Mouse (Mus musculus) right cerebral cortex, postnatal 10 days (tissue): ENCODE results near the gene Actc1.

Experiments used
- DNase-seq, 2 experiments: peaks; one replicate each; pipeline ENCODE4 v3.0.0; 2021; ENCODE audit warnings: low spot score in 2 of 2

Actc1 gene

DNA sequence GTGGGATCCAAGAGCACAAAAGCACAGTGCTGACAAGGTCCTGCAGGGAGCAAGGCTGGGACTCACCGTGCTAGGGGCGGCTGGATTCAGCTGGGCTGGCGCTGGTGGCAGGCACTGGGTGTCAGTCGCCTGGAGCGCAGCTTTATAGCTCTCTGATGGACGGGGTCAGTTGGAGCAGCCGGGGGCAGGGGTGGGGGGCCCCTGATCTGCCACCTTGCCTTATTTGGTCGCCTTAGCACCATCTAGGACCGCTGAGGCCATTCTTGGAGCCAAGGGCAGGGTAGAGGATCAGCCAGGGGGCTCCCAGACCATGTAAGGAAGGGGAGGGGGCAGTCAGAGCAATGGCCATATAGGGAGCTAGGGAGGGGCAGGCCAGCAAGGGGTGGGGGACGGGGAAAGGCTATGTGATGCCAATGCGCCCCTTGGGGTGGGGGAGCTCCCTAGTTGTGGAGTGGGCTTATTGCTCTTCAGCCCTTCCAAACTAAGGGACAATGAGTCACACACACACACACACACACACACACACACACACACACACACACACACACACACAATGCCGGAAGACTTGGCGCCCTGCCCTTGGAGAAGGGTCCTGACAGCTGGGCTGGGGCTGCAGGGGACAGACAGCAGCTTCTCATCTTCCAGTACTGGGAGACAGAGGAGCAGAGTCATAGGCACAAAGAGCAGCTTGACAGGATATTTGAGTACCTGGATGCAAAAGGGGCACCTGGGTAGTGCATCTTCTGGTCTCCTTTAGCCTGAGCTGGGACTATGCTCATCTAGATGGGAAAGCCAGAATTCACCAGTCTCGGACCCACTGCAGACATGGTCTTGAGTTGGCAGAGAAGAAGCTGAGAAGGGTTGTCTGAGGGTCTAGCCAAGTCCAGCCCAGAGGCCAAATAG lies at the start of gene Actc1:
TSS of gene Actc1 (minus strand) at position 853 of the 903 bp plus-strand sequence.
- no peak for DNase-seq

DNA sequence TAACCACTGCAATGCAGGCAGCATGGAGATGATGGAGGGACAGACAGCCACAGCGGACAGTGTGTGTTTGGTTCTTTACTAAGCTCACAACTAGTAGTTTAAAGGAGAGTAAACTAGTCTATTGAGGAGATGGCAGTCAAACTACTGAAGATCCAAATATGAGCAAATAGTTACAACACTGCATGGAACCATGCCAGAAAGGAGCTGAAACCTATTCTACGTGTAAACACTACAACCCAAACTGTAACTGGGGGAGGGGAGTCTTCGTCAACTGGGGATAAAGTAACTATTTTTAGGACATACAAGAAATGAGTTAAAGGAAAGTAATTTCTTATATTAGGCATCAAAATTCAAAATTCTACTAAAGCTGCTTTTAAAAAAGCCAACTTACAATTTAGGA lies 49.1 kb upstream of the Actc1 start:
- DNase-seq, result no peak

DNA sequence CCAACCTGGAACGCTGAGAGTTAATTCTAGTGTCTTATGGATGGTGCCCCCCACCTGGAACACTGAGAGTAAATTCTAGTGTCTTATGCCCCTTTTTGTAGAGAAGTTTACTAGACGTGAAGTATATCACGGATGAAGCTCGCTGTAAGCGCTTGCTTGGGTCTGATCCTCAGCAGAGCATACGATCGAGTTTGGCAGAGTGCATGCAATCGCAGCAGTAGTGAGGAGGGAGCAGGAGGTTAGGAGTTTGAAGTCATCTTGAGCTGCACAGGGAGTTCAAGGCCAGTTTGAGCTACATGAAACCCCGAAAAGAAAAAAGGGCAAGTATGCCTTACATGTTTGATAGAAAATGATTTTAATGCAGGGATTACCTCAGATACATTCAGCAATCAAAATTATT lies 47.5 kb upstream of the Actc1 start:
- no peak for DNase-seq

DNA sequence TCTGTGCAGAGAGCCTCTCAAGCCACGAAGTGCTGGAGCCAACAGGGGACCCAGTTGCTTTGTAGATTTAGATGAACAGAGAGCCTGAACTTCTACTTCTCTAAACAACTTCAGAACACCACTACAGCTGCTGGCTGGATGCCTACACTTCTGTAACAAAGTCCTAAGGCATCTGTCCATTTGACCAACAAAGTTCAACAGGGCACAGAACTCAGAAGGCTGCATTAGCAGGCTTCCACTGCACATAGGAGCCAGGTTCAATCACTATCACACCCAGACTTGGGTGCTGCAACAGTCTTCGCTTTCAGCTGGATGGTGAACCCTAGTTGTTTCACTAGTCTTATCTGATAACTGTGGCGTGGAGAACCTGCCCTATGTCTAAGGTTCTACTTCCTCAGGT lies 46.5 kb upstream of the Actc1 start:
- no peak for DNase-seq

DNA sequence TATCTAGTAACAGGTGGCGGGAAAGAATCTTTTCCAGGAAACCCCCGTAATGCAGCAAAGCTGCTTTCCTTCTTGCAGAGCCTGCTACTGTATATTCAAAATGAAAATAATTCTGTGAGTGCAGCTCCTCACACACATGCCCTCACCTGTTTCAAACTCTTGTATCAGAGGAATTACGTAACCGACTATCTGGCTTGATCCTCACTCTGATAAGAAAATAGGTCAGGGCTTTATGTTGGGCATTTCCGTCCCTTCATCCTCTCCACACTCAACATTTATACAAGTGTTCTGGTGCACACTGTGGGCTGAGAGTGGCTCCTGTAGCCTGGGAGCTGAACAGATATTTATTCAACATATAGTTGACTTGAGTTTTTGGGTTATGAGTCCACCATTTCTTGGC lies 45.8 kb upstream of the Actc1 start:
- no peak for DNase-seq

DNA sequence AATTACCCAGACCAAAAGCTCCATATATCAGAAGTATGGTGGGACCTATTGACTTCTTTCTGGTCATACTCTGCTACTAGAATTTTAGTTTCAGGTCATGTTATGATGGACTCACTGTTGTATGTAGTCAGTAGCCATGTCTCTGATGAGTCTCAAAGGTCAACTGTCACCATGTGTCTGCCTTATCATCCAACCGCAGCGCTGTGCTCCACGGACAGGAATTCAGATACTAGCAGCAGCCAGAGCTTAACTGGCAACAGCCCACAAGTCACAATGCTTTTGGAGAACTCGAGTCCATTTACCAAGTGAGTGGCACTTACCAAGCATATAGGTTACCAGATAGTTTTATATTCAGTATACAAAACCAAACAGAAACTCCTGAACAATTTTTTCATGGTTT lies 44.3 kb upstream of the Actc1 start:
- DNase-seq, result no peak

DNA sequence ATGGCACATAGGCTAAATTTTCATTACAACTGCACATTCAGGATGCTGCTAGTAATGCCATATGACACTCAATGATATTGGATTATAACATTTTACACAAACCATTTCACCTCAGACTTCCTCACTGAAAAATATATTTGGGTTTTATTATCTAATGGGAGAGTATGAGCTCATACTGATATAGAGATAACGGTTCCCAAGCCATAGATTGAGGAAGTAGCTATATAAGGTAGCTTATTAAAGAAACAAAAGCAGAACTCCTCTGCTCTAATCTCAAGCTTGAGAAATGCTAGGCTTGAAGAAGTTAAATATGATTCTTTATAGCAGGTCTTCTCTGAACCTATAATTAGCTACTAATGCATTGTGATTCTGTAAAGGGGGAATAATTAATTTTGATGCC lies 43.2 kb upstream of the Actc1 start:
- no peak for DNase-seq

DNA sequence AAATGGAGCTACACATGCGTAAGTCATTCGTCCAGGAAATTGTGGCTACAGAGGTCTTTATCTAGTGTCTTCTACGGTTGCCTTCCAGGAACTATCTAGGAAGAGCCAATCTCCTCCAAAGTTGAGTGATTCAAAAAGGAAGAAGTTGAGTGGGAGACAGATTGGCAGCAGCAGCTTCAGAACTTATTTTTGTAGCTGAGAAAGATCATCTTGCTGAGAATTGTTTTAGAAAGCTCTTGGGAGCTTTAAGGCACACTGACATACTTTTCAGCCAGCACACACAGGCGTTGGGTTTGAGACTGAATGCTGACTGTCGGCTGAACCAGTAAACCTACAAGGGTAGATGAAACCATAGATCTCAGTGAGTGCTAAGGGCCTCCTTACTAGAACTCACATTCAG lies 42.0 kb upstream of the Actc1 start:
- peak; percentile 30 to 40 for DNase-seq

DNA sequence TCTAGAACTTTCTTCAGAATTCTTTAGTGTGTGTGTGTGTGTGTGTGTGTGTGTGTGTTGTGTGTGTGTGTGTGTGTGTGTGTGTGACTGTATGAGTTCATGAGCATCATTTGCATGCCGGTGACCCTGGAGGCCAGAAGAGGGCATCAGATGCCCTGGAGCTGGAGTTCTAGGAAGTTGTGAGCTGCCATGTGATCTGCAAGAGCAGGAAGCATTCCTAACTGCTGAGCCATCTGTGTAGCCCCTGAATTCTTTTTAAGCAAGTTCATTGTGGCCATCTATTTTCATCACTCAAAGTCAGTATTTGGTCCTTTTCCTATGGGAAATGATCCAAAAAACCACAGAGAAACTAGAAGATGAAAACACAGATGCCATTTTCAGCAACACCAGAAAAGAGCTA lies 41.3 kb upstream of the Actc1 start:
- peak; percentile 27 to 43 for DNase-seq

DNA sequence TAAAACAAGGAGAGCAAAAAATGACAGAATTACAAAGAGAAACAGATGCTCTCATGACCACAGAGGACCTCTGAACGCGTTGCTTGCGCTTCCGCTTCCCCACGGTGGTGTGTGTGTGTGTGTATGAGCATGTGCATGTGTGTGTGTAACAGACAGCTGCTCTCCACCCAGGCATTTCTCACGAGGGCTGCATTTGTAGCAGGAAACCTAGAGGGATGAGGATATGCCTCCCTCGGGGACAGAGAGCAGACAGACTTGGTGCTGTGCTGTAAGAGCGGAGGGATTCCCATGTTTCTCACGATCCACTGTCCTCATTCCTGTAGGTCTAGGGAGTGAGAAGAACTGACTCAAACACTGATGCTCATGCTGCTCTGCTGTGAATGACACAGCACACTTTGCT lies 40.2 kb upstream of the Actc1 start:
- peak; percentile 27 to 46 for DNase-seq

DNA sequence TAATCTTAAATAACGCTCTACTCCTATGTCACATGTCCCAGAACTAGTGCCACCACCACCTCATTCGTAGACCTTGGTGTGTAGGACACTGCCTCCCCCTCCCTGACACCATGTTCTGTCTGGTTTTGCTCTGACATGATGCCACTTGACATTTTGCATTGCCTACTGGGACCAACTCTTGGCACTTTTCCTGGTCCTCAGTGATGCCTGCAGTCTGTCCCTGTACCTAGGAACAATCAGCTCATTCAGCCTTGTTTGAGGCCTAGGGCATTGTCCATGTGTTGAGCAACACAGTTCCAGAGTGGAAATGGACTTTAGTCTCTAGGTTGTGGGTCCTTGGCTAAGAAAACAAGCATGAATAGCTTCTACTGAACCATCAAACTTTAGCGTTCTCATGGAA lies 36.5 kb upstream of the Actc1 start:
- DNase-seq, result no peak

DNA sequence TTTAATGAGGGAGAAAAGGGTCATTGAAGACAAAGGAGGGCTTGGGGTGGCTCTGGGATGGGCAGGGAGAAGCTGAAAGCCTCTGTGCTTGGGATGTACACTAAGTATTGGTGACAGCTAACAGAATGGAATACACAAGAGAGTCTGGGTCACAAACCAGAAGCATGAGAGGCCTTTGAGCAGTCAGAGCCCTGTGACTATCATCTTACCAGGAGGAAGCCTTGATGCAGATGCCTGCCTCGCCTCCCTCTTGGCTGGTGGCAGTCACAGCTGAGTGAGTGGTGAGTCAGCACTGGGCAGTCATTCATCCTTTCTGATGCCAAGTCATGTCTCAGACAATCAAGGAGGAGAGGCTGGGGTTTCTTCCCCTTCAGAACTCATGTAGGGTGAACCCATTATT lies 33.9 kb upstream of the Actc1 start:
- peak in 1 of 2 experiments; percentile 28 for DNase-seq

DNA sequence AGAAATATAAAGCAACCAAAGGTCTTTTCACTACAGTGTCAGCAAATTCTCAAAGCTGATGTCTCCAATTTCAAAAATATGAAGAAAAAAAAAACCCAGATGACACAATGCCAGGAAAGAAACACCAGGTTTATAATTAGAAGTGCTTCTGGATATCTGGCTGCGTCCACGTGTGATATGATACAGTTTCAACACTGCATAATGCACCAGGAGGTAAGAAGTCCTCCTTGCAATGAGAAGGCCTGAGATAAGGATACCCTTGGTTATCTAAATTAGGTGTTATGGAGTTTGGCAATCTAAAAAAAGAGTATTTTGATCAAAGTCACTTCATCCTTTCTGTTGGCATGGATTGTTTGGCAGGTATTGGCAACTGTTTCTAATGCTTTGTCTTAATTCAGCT lies 18.5 kb upstream of the Actc1 start:
- DNase-seq, result no peak

DNA sequence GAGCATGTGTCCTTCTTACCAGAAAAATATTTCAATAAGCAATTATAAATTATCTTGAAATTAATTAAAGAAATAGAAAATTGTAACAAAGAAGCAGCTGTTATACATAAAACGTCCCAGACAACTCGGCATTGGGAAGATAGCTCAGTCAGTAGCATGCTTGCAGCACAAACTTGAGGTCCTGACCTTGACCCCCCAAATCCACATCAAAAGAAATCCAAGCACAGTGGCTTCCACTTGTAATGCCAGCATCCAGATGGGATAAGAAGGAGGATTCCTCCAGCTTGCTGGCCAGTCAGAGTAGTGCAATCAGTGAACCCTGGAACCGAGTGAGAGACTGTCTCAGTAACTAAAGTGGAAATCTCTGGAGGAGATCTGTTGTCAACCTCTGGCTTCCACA lies 12.9 kb upstream of the Actc1 start:
- no peak for DNase-seq

DNA sequence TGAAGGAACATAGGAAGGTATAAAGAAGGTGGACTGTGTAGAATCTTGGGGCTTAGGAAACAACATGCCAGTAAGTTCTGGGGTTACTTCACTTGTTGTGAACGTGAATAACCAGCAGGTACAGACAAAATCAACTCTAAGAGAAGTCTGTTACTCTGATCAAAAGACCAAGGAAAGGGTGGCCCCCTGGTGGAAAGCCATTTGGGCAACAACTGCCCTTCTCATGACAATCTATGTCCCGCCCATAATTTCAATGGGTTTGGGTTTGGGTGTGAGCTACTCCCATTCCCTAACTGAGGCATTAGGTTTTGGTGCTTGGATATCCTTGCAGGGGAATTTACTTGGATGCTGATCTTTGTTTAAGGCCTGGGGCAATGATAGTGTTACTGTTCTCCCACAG lies 10.7 kb upstream of the Actc1 start:
- DNase-seq, result no peak

DNA sequence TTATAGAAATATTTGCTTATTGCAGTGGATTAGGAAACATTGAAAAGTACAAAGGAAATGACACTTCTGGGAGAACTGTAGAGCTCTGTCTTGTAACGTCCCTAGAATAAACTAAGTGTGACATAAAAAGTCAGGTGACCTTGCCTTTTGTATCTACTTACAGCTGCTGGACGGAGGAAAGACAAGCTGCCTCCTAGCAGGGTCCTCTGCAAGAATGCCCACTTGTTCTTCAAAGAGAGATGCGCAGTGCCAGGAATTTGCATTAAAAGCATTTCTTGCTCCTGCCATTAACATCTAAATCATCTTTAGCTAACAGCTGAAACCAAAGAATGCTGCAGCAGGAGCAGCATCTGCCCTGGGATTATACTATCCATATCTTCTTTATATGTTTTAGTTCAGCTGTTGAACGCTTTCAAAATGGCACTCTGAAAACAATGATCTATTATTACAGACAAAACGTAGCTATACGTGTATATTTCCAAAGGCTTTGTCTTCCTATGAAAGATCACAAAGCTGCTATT lies 6.8 kb upstream of the Actc1 start:
- no peak for DNase-seq

DNA sequence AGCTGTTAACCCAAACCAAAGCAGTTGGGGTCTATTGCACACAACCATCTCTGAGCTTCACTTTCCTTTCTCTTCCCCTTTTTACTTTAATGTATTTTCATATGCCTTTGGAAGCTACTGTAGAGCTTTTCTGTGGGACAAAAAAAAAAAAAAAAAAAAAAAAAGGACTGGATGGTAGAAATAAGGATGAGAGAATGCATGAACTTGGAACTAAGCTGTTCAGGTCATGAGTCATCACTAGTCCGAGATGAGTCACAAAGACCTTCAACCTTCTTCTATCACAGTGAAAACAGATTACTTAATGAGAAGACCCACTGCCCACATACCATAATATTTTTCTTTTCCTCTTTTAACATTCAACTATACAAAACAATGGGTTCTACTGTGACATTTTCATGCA lies 6.3 kb upstream of the Actc1 start:
- DNase-seq, result no peak

DNA sequence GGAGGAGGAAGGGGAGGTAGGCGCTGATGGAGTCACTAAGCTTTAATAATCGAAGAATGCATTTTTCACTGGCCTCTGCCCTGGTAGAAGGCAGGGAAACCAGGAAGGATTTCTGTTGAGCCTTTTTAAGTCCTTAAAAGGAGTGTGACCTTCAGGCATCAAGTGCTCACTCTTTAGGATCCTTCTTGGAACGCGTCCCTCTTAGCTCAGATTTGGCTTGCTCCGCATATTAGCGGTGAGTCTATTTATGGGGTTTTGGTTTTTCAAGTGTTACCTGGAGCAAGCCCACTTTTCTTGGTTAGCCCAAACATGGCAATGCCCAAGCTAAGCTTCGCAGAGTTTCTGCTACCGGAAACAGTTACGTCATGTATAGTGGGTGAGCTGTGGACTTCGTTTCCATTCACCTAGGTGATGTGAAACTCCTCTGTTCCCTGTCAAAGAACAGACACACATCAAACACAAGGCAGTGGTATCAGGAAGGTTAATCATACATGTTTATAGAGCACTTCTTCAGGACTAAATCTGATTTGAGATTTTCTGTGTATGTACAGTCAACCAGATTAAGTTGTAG lies 5.0 kb upstream of the Actc1 start:
- DNase-seq, result no peak

DNA sequence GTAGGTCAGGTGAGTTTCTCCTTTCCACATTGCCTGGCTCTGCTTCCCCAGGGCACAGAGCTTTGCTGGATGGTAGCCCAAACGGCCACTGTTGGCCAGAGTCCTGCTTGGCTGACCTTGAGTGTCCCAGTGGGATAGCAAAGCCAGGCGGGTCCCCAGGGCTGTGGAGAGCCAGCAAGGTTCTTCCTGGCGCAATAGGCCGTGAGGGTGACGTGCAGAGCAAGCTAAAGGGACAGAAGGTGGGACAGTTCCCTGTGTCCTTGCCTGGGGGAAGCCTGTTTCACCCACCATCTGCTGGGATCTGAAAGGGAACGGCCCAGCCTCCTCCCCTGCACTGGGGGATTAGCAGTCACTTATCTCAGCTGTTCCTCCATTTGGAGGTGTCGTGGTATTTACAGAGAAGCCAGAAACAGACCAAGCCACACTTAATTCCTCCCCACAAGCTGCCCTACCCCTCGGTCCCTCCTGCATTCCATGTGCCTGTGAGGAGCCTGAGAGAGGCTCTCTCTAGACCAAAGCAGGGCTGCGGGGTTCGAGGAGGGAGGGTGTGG lies 4.0 kb upstream of the Actc1 start:
- DNase-seq, result peak in 1 of 2 experiments; percentile 30

DNA sequence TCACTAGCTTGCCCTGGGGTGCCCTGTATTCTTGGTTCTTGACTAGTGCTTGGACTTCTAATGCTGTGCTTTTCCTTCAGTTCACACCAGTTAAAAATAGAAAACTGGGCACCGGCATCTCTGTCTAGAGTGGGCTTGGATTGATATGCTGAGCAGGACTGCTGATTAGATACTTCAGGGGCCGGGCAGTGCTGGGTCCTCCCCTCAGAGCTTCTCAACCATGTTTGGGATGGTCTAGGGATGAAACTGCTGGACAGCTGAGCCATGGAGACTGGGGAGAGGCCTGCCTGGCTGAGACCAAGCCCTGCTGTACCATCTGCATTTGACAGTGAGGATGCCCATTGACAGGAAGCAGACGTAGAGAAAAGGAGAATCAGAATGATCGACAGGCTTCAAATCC lies 781 bp upstream of the Actc1 start:
- DNase-seq, result no peak

DNA sequence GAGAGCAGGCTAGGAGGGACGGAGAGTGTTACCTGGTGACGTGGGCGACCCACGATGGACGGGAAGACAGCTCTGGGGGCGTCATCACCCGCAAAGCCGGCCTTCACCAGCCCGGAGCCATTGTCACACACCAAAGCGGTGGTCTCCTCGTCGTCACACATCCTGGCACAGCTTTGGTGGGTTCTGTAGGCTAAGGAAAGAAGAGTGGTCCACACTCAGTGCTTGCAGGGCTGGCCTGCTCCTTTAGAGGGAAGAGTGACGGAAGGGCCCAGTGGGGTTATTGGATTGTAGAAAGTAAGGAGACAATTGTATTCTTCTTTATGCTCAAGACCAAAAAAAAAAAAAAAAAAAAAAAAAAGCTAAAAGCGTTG lies 1.5 kb downstream of the Actc1 start:
- no peak for DNase-seq

DNA sequence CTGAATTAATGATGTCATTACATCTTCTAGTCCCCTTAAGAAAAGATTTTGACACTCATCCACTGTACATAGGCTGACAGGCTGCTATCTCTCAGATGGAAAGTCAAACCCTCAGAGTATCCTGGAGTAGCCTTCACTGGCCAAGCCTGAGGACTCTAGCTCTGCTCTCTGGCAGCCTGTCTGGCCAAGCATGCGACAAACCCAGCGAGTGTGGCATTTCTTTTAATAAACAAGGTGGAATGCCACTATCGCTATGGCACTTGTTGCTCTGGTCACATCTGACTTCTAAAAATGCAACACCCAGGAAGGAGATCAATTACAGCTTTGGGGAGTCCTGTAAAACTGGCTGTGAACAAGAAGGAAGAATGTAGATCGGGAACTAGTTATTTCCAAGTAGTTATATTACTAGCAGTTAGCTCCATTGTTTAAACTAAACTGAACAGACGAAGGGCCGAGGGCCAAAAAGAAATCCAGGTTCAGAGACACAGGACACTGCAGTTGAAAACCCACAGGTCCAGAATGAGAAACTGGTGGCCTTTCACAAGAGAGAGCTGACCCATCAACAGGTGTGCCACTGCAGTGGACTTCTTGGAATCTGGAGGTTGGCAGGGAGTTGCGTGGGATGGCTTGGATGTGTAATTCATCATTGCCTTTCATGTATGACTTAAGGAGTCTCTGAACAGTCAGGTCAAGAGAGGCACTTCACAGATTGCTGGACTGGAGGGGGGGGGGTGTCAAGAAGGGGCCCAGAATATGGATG lies 2.1 kb downstream of the Actc1 start:
- DNase-seq, result no peak
